Mouse (Mus musculus) NIH3T3 (cell line): Measurements from ENCODE around the gene Espn.

Experiments
- DNase-seq: peaks from one replicate; pipeline ENCODE4 v3.0.0-alpha.2; 2012; ENCODE audit warnings: low read depth

Gene Espn

DNA sequence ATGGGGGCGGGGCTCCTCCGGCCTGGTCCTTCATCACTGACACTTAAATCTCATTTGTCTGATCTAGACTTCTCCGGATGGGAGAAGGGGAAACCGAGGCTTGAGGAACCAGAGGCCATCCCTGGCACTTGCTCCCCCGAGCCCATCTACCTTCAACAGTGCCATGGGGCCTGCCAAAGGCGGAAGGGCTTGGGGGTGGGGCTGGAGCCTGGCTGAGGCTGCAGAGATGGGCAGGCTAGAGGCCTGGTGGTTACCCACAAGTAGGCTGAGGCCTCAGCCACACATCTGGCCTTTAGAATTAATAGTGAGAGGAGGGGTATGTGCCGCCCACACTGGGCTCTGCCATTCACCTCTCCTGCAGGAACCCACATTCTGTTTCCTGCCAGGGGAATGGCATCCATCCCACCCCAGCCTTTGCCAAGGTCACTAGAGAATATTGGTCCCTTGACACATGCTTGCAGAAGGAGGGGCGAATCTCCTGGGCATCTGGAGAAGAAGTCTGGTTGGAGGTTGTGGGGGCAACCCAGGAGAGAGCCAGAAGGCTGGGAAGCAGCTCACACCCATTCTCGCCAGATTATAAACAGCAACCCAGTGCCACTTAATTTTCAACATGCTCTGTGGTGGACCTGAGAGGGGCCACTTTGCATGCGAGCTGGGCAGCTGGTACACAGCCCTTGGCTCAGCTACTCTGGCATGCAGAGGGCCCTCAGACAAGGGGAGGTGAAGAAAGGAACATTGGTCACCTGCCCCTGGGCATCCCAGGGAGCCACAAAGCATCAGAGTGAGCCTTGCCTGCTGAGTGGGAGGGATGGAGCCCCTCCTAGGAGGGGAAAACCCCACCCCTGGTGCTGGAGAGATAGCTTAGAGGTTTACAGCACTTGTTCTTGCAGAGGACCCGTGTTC, 81.4 kb downstream of the Espn start:
- no peak for DNase-seq
